Mouse (Mus musculus) limb, embryonic 10.5 days (tissue): ENCODE data around the gene Tmprss5. TPM values are rescaled to one million over a fixed set of nuclear protein-coding genes. Genes with fewer than 3 reads are reported as not detected.

Experiments used
- DNase-seq: peaks from one replicate; pipeline ENCODE4 v3.0.0-alpha.2; 2017; ENCODE audit warnings: low spot score
- H3K27ac ChIP-seq: fragments of 300-500 bp; sonication (generic); 2 replicates; pipeline ENCODE4 v1.5.1; 2016; ENCODE audit warnings: mild to moderate bottlenecking
- H3K27me3 ChIP-seq: fragments of 300-500 bp; sonication (generic); 2 replicates; pipeline ENCODE4 v1.6.1; 2016; ENCODE audit warnings: low read depth, mild to moderate bottlenecking; ENCODE audit not compliant: poor library complexity, severe bottlenecking
- H3K36me3 ChIP-seq: fragments of 300-500 bp; sonication (generic); 2 replicates; pipeline ENCODE4 v1.6.1; 2016; ENCODE audit warnings: mild to moderate bottlenecking, moderate library complexity
- H3K4me1 ChIP-seq: fragments of 300-500 bp; sonication (generic); 2 replicates; pipeline ENCODE4 v1.6.1; 2016
- H3K4me3 ChIP-seq: fragments of 300-500 bp; sonication (generic); 2 replicates; pipeline ENCODE4 v1.5.1; 2016; ENCODE audit warnings: mild to moderate bottlenecking, moderate library complexity
- H3K9me3 ChIP-seq: fragments of 300-500 bp; sonication (generic); replicated peaks from 2 replicates; pipeline ENCODE4 v1.6.1; 2016; ENCODE audit warnings: mild to moderate bottlenecking
- WGBS: fragments of 180-500 bp; shearing (Covaris S2); methylation state at CpG from one replicate; pipeline ENCODE4 v1.1.7; 2016; 5-methylcytosine and 5-hydroxymethylcytosine counted together
- polyA plus RNA-seq: library from polyadenylated mRNA; unstranded; fragments of >200 nt; fragmentation: Nextera tagmentation; extraction: Ambion mirVana; gene quantifications from 2 replicates; pipeline ENCODE4 v1.2.1, GENCODE M21; 2016

Tmprss5 gene
- not detected in 2 replicates for polyA plus RNA-seq

DNA sequence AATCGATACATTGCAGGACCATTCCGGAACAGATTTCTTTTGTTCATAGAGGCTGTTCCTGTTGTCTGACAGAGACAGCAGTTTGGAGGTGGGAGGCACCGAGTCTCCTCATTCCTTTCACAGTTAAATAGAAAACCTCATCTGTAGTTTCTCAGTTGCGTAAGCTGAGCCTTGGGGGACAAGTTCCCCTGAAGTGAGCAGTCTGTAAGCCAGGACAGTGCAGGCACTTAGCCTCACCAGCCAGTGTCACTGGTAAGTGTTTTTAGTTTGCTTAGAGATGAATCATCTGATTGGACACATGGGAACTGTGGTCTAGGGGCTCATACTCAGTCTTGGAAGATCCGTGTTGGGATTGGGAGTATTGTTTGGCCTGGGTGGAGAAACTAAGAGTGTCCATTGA lies at the start of gene Tmprss5:
TSS of gene Tmprss5 (plus strand) at position 154 of the 400 bp plus-strand sequence.
- no peaks in the 10 kb centered on the region for H3K27me3 ChIP-seq
- H3K27ac ChIP-seq, result no peak within 1 kb of the TSS
- WGBS, result 78% methylated on average over 5 of the region's 5 CpGs
- no peaks in the 10 kb centered on the region for H3K4me1 ChIP-seq
- H3K4me3 ChIP-seq, result no peak within 1 kb of the TSS
- DNase-seq, result no peak
- no peaks in the 10 kb centered on the region for H3K9me3 ChIP-seq
- peaks cover 47% of the 10 kb centered on the region for H3K36me3 ChIP-seq

DNA sequence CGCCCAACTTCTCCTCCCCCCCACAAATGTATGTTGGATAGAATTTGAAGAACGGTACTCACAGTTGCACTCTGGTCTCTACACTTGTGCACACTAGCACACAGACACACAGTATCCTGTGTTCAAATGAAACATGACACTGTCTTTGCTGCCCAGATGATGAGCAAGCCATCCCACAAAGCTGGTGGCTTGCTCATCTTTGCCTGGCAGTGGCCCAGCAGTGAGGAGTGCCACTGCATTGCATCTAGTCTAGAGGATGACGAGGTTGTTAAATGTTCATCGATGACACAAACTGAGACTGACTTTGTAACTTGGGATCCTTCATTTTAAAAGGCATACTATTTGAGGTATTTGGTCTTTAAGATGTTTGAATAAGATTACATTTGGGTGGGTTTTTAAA lies 46.3 kb upstream of the Tmprss5 start:
- Histone ChIP-seq H3K27me3 (no peaks in the 10 kb centered on the region), H3K9me3 (no peaks in the 10 kb centered on the region), H3K4me3 (no peak overlapping the region), H3K27ac (no peak overlapping the region), H3K36me3 (peaks cover 94% of the 10 kb centered on the region), H3K4me1 (no peaks in the 10 kb centered on the region)
- no peak for DNase-seq
- WGBS, result 97% methylated on average over 4 of the region's 4 CpGs

DNA sequence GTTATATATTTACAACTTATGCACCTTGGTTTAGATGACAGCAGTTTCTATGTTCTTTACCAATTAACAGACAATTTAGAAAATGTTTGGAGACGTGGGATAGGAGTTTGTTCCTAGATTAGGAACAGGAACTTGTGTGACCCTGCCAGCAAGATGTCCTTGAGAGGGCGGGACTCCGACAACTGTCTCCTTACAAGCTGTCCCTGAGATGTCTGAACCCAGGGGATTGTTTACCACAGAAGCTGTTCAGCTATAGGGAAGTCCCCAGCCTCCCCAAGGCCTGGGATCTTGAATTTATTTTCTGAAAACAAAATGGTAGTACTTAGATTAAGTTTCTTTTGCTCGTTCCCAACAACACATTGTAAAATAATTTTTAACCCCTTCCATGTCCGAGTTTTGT lies 30.2 kb upstream of the Tmprss5 start:
- Histone ChIP-seq H3K27me3 (no peaks in the 10 kb centered on the region), H3K27ac (no peak overlapping the region), H3K36me3 (no peaks in the 10 kb centered on the region), H3K4me1 (0 out of 2 replicates have a peak, but pooled peaks cover 4% of the 10 kb centered on the region), H3K9me3 (no peaks in the 10 kb centered on the region), H3K4me3 (no peak overlapping the region)
- DNase-seq, result no peak
- 86% methylated on average over 5 of the region's 5 CpGs for WGBS

DNA sequence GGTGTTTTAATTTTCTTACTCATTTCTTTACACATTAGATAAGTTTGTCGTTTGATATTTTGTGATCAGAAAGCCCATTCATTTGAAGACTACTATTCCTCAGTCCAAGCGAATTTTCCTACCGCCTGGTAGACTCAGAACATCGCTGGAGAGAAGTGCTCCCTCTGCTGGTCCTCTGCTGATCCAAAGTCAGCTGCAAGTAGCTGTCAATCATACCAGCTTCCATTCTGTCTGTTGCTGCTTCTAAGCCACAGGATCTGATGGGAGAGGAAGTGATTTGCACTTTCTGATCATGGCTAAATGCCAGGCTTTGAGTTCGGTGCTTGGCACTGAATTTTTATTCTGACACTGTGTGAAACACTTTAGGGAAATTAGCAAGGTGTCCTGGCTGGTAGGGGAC lies 29.7 kb upstream of the Tmprss5 start:
- WGBS, result 20% methylated on average over 5 of the region's 5 CpGs

DNA sequence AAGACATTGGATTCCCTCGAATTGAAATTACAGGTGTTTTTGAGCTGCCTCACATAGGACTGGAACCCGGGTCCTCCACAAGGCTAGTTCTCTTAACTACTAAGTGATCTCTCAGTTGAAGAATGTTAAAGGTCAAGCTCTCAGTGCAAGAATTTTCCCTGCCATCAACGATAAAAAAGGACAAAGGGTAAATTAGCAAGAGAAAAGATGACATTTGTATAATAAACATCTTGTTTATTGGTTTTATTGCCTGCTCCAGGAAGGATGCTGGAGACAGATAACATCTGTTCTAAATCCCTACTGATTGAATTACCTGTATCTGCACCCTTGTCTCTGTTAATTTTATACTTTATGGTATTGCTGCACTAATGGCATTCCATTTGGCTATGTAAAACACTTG lies 27.0 kb upstream of the Tmprss5 start:
- 80% methylated on average over 3 of the region's 3 CpGs for WGBS
- H3K4me3 ChIP-seq, result no peak overlapping the region

More for the DNA sequence above, 29.7 kb upstream of the Tmprss5 start:
- Histone ChIP-seq H3K4me1 (peaks cover 7% of the 10 kb centered on the region; the same call in 1 of the 2 replicates), H3K4me3 (no peak overlapping the region), H3K9me3 (no peaks in the 10 kb centered on the region), H3K36me3 (no peaks in the 10 kb centered on the region), H3K27ac (no peak overlapping the region), H3K27me3 (no peaks in the 10 kb centered on the region)
- DNase-seq, result peak; percentile 60

DNA sequence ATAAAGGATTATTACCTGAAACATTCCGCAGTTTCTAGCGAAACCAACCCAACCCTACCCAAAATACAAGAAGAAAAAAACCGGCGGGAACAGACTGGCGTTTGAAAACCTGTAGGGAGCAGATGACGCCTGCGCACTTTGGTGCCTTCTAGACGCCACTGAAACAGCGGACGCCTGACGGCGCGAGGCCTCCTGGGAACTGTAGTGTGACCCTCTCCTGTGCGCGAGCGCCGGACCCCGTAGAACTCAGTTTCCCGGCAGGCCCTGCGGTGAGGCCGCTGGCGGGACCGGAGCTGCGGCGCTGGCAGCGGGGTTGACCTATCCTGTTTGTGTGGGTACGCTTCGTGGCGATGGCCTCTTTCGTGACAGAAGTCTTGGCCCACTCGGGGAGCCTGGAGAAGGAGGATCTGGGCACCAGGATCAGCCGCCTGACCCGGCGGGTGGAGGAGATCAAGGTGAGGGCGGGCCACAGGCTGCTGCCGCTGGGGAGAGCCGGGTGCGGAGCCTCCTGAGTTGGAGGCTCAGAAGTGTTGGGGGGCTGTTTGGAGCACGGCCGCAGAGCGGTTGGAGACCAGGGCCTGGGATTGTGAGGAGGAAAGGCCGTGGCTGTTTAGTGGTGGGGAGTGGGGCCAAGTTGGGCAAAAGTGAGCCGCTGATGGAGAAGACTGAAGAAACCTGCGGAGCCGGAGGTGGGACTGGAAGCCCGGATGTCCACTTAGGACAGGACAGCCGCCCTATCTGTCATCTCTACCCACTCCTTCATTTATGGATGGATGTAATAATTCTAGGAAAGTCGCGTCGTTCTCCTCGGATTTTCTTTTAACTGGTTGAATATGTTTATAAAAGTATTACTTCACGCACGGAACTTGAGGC lies 25.5 kb upstream of the Tmprss5 start, which contains the start of gene Zw10:
TSS of gene Zw10 (plus strand) at position 281 of the 873 bp plus-strand sequence.
- H3K27ac ChIP-seq, result peak within 1 kb of the TSS; percentile 91
- WGBS, result under 1% methylated on average over 53 of the region's 53 CpGs
- H3K27me3 ChIP-seq, result no peaks in the 10 kb centered on the region
- H3K4me1 ChIP-seq, result peaks cover 12% of the 10 kb centered on the region; the same call in 1 of the 2 replicates
- H3K36me3 ChIP-seq, result peaks cover 26% of the 10 kb centered on the region
- peak within 1 kb of the TSS; percentile 91 for H3K4me3 ChIP-seq
- DNase-seq, result peak; percentile 95
- H3K9me3 ChIP-seq, result no peaks in the 10 kb centered on the region

More for the DNA sequence above, 27.0 kb upstream of the Tmprss5 start:
- Histone ChIP-seq H3K36me3 (peaks cover 14% of the 10 kb centered on the region), H3K27ac (no peak overlapping the region), H3K4me1 (peaks cover 12% of the 10 kb centered on the region; the same call in 1 of the 2 replicates), H3K27me3 (no peaks in the 10 kb centered on the region), H3K9me3 (no peaks in the 10 kb centered on the region)
- DNase-seq, result no peak

DNA sequence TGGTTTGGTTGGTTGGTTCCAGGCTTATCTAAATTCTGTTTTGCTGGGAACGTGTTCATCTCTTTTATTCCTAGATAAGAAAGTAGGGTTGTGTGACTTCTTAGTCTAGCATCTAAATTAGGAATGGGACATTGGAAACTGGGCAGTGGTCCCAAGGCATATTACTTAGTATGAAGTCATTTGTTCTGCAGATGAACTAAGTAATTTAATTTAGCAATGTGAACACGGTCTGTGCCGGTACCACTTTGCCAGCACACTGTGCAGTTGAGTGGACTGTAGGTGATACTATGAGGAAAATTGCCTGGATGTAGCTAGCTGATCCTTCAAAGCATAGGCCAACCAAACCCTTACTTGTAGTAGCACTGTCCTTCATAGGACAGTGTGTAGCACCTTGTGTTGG lies 4.2 kb upstream of the Tmprss5 start:
- no peak overlapping the region for H3K4me3 ChIP-seq
- peaks cover 85% of the 10 kb centered on the region for H3K36me3 ChIP-seq
- H3K9me3 ChIP-seq, result no peaks in the 10 kb centered on the region
- no peaks in the 10 kb centered on the region for H3K4me1 ChIP-seq
- DNase-seq, result no peak
- 97% methylated on average over 3 of the region's 3 CpGs for WGBS
- H3K27me3 ChIP-seq, result no peaks in the 10 kb centered on the region
- H3K27ac ChIP-seq, result no peak overlapping the region

DNA sequence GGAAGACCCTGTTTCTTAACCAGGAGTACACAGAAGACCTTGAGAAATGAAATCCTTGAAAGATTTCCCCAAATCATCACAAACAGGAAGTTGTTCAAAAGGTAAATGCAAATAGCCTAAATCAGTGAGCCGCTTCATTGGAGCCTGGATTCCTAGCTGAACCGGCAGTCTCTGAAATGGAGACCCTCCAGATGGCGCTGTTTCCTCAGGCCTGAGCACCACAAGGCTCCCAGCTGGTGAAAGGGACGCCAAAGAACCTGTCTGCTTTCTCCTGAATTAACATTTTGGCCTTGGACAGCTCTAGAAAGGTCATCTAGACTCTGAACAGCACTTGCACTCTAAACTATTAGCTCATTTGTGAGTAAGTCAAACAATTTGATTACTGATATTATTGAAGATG lies 501 bp downstream of the Tmprss5 start:
- 12% methylated on average over 4 of the region's 4 CpGs for WGBS
- DNase-seq, result peak; percentile 79

DNA sequence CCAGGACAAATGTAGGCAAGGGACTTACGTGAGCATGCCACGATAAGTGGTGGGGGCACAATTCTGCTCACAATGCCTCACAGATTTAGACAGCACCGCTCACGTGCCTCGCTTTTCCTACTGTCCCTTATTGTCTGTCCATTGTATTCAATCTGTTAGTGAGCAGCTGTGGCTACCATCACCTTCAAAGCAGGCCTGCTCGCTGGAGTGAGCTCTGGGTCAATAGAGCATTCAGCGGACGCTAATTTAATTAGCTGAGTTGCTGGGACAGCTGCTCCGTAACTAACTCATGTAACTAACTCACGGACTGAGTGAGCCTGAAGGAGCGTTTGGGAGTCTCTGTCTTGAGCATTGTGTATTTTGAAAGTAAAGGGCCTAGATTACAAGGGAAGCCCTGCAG lies 6.3 kb downstream of the Tmprss5 start:
- Histone ChIP-seq H3K4me3 (no peak overlapping the region), H3K27ac (no peak overlapping the region), H3K27me3 (no peaks in the 10 kb centered on the region), H3K36me3 (0 out of 2 replicates have a peak, but pooled peaks cover 2% of the 10 kb centered on the region), H3K9me3 (no peaks in the 10 kb centered on the region), H3K4me1 (peaks cover 4% of the 10 kb centered on the region)
- 52% methylated on average over 11 of the region's 11 CpGs for WGBS
- DNase-seq, result no peak

More for the DNA sequence above, 501 bp downstream of the Tmprss5 start:
- Histone ChIP-seq H3K4me3 (no peak overlapping the region), H3K27me3 (no peaks in the 10 kb centered on the region), H3K9me3 (no peaks in the 10 kb centered on the region), H3K4me1 (no peaks in the 10 kb centered on the region), H3K27ac (no peak overlapping the region), H3K36me3 (peaks cover 42% of the 10 kb centered on the region)

DNA sequence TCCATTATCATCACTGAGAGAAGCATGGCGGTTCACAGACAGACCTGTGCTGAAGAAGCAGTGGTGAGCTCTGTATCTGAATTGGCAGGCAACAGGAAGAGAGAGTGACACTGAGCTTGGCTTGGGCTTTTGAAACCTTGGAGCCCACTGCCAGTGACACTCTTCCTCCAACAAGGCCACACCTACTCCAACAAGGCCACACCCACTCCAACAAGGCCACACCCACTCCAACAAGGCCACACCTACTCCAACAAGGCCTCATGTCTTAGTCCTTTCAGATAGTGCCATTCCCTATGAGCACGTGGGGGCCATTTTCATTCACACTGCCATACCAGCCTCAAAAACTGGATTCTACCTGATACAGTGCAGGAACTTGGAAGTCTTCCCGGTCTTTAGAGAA lies 17.8 kb downstream of the Tmprss5 start:
- Histone ChIP-seq H3K27me3 (no peaks in the 10 kb centered on the region), H3K4me1 (no peaks in the 10 kb centered on the region), H3K27ac (no peak overlapping the region), H3K9me3 (no peaks in the 10 kb centered on the region), H3K36me3 (no peaks in the 10 kb centered on the region), H3K4me3 (no peak overlapping the region)
- DNase-seq, result no peak
- WGBS, result 94% methylated on average over 3 of the region's 3 CpGs

DNA sequence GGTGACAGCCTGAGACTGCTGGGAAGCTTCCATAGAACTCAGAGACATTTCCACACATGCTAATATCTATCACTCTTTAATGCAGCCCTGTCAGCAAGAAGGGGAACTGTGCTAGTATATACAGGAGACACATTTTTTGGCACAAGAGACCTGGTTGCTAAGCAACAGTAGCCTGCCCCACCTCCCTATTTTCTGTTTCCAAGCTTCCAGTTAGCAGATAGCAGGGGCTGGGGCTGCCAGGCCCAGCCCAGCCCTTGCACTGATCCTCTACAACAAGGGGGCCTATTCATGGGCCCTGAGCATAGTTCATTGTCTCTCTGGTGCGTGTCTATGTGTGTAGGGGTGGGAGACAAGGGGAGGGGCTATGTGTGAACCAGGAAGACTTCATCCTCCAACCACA lies 21.3 kb downstream of the Tmprss5 start:
- no peak for DNase-seq
- Histone ChIP-seq H3K4me1 (no peaks in the 10 kb centered on the region), H3K36me3 (no peaks in the 10 kb centered on the region), H3K27ac (no peak overlapping the region), H3K27me3 (no peaks in the 10 kb centered on the region), H3K9me3 (no peaks in the 10 kb centered on the region), H3K4me3 (no peak overlapping the region)
- 63% methylated on average over 1 of the region's 1 CpGs for WGBS

DNA sequence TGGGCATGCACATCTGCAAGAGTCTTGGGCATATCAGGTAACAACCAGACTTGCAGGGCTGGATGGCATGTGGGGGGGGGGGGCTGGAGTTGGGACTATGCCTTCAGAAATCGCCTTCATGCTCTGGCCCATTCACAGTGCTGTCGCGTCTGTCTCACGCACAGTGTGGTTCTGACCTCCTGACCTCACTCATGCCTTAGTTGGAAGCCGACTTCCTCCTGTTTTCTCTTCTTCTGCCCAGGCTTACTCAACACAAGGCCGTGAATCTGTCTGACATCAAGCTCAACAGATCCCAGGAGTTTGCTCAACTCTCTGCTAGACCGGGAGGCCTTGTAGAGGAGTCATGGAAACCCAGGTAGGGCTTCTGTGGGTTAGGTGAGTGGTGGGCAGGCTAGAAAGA lies 28.0 kb downstream of the Tmprss5 start:
- H3K27ac ChIP-seq, result no peak overlapping the region
- H3K9me3 ChIP-seq, result no peaks in the 10 kb centered on the region
- 40% methylated on average over 7 of the region's 7 CpGs for WGBS

DNA sequence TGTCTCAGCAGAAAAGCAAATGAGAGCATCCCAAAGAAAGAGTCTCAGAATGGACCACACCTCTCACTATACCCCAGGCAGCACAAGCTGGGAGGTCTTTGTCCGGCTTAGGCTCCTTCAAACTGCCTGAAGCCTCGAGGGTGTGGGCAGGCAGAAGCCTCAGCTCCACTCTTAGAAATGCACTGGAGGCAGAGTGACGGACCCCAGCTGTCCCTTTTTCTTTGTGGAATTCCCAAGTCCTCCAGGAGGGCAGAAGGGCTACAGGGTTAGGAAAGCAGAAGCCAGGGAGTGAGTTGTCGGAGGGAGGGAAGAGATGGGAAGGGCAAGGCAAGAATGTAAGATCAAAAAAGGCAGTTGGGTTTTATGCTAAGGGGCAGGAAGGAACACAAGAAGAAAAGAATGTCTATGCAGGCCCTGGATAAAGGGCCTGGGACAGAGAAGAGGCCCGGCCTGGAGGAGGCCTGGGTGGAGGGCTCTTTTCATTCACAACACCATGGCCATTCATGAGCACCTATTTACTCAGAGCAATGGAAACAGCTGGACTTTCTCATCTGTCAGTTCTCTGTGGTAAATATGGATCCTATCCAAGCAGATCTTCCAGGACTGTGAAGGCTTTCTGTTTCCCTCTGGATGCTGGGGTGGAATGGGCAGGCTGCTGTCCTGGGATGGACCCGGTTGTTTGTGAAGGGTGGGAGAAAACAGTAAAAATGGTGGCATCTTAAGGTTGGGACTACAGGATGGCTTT lies 29.6 kb downstream of the Tmprss5 start:
- H3K4me3 ChIP-seq, result no peak overlapping the region
- H3K4me1 ChIP-seq, result peaks cover 7% of the 10 kb centered on the region
- WGBS, result 63% methylated on average over 6 of the region's 6 CpGs
- no peak for DNase-seq
- H3K27ac ChIP-seq, result no peak overlapping the region
- H3K36me3 ChIP-seq, result no peaks in the 10 kb centered on the region
- no peaks in the 10 kb centered on the region for H3K9me3 ChIP-seq
- no peaks in the 10 kb centered on the region for H3K27me3 ChIP-seq

More for the DNA sequence above, 28.0 kb downstream of the Tmprss5 start:
- H3K4me1 ChIP-seq, result peaks cover 7% of the 10 kb centered on the region
- no peak for DNase-seq
- H3K27me3 ChIP-seq, result no peaks in the 10 kb centered on the region
- no peaks in the 10 kb centered on the region for H3K36me3 ChIP-seq
- H3K4me3 ChIP-seq, result no peak overlapping the region
